Comparison of ENCODE assay signal across 8 mouse cellular contexts in genomic region chr10:84621826-84622790, GRCm38 (mm10). TPM values are rescaled to one million over a fixed set of nuclear protein-coding genes. Genes with fewer than 3 reads are reported as not detected.
A peak's percentile ranks its signal among the peaks of the same experiment; 100 is the strongest.
DNase-seq lines count a peak whose midpoint lies in the region; ATAC-seq and TF ChIP-seq lines count a peak whose summit lies in the region.

Gene Polr3b, plus strand, starts transcription at chr10:84622292.

- TF ChIP-seq CTCF in kidney, adult 2 months (conservative IDR thresholded peaks at IDR 0.05; ENCODE audit: insufficient read depth, insufficient read length, low read depth, low read length), result no peak
- TF ChIP-seq CTCF in spleen, adult 2 months (IDR thresholded peaks at IDR 0.05; ENCODE audit: extremely low read depth, insufficient read depth, insufficient read length, insufficient replicate concordance), result no peak

- WGBS in embryonic facial prominence, embryonic 13.5 days, result 7% methylated on average over 53 of the region's 53 CpGs
- 6% methylated on average over 53 of the region's 53 CpGs for WGBS in kidney, adult 2 months
- 8% methylated on average over 53 of the region's 53 CpGs for WGBS in limb, embryonic 12.5 days
- WGBS in midbrain, embryonic 15.5 days, result 8% methylated on average over 53 of the region's 53 CpGs
- WGBS in spleen, adult 2 months, result 7% methylated on average over 53 of the region's 53 CpGs

- peak within 1 kb of the TSS; percentile 97 for H3K27ac ChIP-seq in embryonic facial prominence, embryonic 13.5 days
- H3K27ac ChIP-seq in kidney, adult 2 months (ENCODE audit: insufficient read depth, low read depth, low read length), result peak within 1 kb of the TSS; percentile 83
- peak within 1 kb of the TSS; percentile 94 for H3K27ac ChIP-seq in limb, embryonic 12.5 days
- peak within 1 kb of the TSS; percentile 96 for H3K27ac ChIP-seq in midbrain, embryonic 15.5 days
- H3K27ac ChIP-seq in spleen, adult 2 months (ENCODE audit: insufficient read depth, low read length), result peak within 1 kb of the TSS; percentile 91

- H3K36me3 ChIP-seq in embryonic facial prominence, embryonic 13.5 days, result 0 out of 2 replicates have a peak, but pooled peaks cover 3% of the 10 kb centered on the region
- no peaks in the 10 kb centered on the region for H3K36me3 ChIP-seq in kidney, adult 2 months (ENCODE audit: control insufficient read depth, insufficient read depth, low read length)
- H3K36me3 ChIP-seq in limb, embryonic 12.5 days, result no peaks in the 10 kb centered on the region
- no peaks in the 10 kb centered on the region for H3K36me3 ChIP-seq in midbrain, embryonic 15.5 days (replicated peaks)
- peaks cover 2% of the 10 kb centered on the region; the same call in 1 of the 2 replicates for H3K36me3 ChIP-seq in spleen, adult 2 months (ENCODE audit: control insufficient read depth, insufficient read depth, low read length)

- H3K9ac ChIP-seq in embryonic facial prominence, embryonic 13.5 days, result peak within 1 kb of the TSS; percentile 78
- H3K9ac ChIP-seq in limb, embryonic 12.5 days (replicated peaks), result peak within 1 kb of the TSS; percentile 52
- peak within 1 kb of the TSS; percentile 72 for H3K9ac ChIP-seq in midbrain, embryonic 15.5 days

- TF ChIP-seq POLR2A in kidney, adult 2 months (IDR thresholded peaks at IDR 0.05; ENCODE audit: low read depth, low read length), result peak; percentile 46
- TF ChIP-seq POLR2A in spleen, adult 2 months (IDR thresholded peaks at IDR 0.05; ENCODE audit: low read depth, low read length), result peak; percentile 26; the same call in 1 of the 2 replicates

- ATAC-seq in embryonic facial prominence, embryonic 13.5 days (ENCODE audit: insufficient number of reproducible peaks, insufficient read depth, low FRiP score, low TSS enrichment, low read depth), result peak; percentile 94
- ATAC-seq in limb, embryonic 12.5 days (ENCODE audit: insufficient number of reproducible peaks, insufficient read depth, low FRiP score, low TSS enrichment, low read depth), result peak; percentile 96
- ATAC-seq in midbrain, embryonic 15.5 days (replicated peaks), result peak; percentile 98

- H3K4me1 ChIP-seq in embryonic facial prominence, embryonic 13.5 days, result peaks cover 15% of the 10 kb centered on the region
- H3K4me1 ChIP-seq in kidney, adult 2 months (ENCODE audit: control insufficient read depth, insufficient read depth, low read length), result no peaks in the 10 kb centered on the region; the same call in 1 of the 2 replicates
- peaks cover 10% of the 10 kb centered on the region for H3K4me1 ChIP-seq in limb, embryonic 12.5 days (replicated peaks)
- peaks cover 19% of the 10 kb centered on the region for H3K4me1 ChIP-seq in midbrain, embryonic 15.5 days
- H3K4me1 ChIP-seq in spleen, adult 2 months (ENCODE audit: control insufficient read depth, insufficient read depth, insufficient read length), result no peaks in the 10 kb centered on the region

- H3K27me3 ChIP-seq in embryonic facial prominence, embryonic 13.5 days, result no peaks in the 10 kb centered on the region
- no peaks in the 10 kb centered on the region for H3K27me3 ChIP-seq in kidney, adult 2 months (replicated peaks; ENCODE audit: control insufficient read depth, insufficient read depth, low read length)
- no peaks in the 10 kb centered on the region for H3K27me3 ChIP-seq in limb, embryonic 12.5 days
- H3K27me3 ChIP-seq in midbrain, embryonic 15.5 days (replicated peaks), result no peaks in the 10 kb centered on the region
- no peaks in the 10 kb centered on the region for H3K27me3 ChIP-seq in spleen, adult 2 months (ENCODE audit: control insufficient read depth, insufficient read depth, low read length)

- peak within 1 kb of the TSS; percentile 69 for H3K4me3 ChIP-seq in embryonic facial prominence, embryonic 13.5 days
- H3K4me3 ChIP-seq in kidney, adult 2 months (ENCODE audit: insufficient read depth, low read depth, low read length), result peak within 1 kb of the TSS; percentile 77
- peak within 1 kb of the TSS; percentile 54 for H3K4me3 ChIP-seq in limb, embryonic 12.5 days (replicated peaks)
- peak within 1 kb of the TSS; percentile 79 for H3K4me3 ChIP-seq in midbrain, embryonic 15.5 days
- peak within 1 kb of the TSS; percentile 91 for H3K4me3 ChIP-seq in spleen, adult 2 months (ENCODE audit: extremely low read depth, insufficient read depth, insufficient read length)

- peak within 1 kb of the TSS; percentile 82 for H3K4me2 ChIP-seq in embryonic facial prominence, embryonic 13.5 days
- peak within 1 kb of the TSS; percentile 74 for H3K4me2 ChIP-seq in limb, embryonic 12.5 days
- H3K4me2 ChIP-seq in midbrain, embryonic 15.5 days, result peak within 1 kb of the TSS; percentile 76

- H3K9me3 ChIP-seq in embryonic facial prominence, embryonic 13.5 days, result no peaks in the 10 kb centered on the region
- H3K9me3 ChIP-seq in limb, embryonic 12.5 days, result no peaks in the 10 kb centered on the region
- no peaks in the 10 kb centered on the region for H3K9me3 ChIP-seq in midbrain, embryonic 15.5 days

- DNase-seq in 3134 (ENCODE audit: extremely low read depth, insufficient read length, low spot score), result peak; percentile 95
- peak; percentile 95 to 96 for DNase-seq in adrenal gland, postnatal 36 days
- peak; percentile 96 to 97 for DNase-seq in heart, adult 18-20 months
- DNase-seq in kidney, adult 2 months, result peak; percentile 98
- DNase-seq in spleen, adult 2 months (ENCODE audit: low read depth in 1 of 2, low spot score in 2 of 2), result peak; percentile 85 to 89

RNA-seq across cellular contexts. Expression of gene Polr3b, which starts in this region (rescaled TPM):
- 10 to 100 TPM; 22.2 to 37.2 TPM for total RNA-seq in adrenal gland, postnatal 36 days (2021)
- polyA plus RNA-seq in embryonic facial prominence, embryonic 13.5 days (2015; fragmentation: Nextera tagmentation; extraction: Ambion mirVana), result 14.5 TPM in 2 replicates
- 10 to 100 TPM; 11.5 to 12.6 TPM for total RNA-seq in heart, adult 18-20 months (2021)
- polyA plus RNA-seq in kidney, adult 2 months (2012; rRNA removed), result 3.7 and 5.1 TPM in 2 replicates
- 20.3 and 20.5 TPM in 2 replicates for polyA plus RNA-seq in limb, embryonic 12.5 days (2016; fragmentation: Nextera tagmentation; extraction: Ambion mirVana)
- polyA plus RNA-seq in midbrain, embryonic 15.5 days (2015; fragmentation: Nextera tagmentation; extraction: Ambion mirVana), result 13.6 and 17.3 TPM in 2 replicates
- polyA plus RNA-seq in spleen, adult 2 months (2012; rRNA removed), result 4.5 and 4.8 TPM in 2 replicates

Comparison
In these comparisons a context has a peak if more than half of its experiments do, and no peak if none do; other contexts are left out.
1. Peak in every context shown above with its lines: DNase-seq, ATAC-seq, H3K4me3 ChIP-seq and H3K27ac ChIP-seq.